Mouse (Mus musculus) monocyte, adult 59 days (primary cell): ENCODE results near the gene Taar5. TPM values are rescaled to one million over a fixed set of nuclear protein-coding genes. Genes with fewer than 3 reads are reported as not detected.

Experiments used
- total RNA-seq, 2 experiments: library from RNA; stranded (reverse); gene quantifications; one replicate each; pipeline ENCODE4 v1.2.4; 2023

Gene Taar5
- total RNA-seq, result not detected

GRCm38 (mm10) chr10:23970656-23971165 is at the start of gene Taar5:
Gene Taar5, plus strand, starts transcription at chr10:23970706.

GRCm38 (mm10) chr10:23938312-23938711 is 32.2 kb upstream of the Taar5 start, which contains the start of gene Taar2:
Gene Taar2, plus strand, starts transcription at chr10:23938572.

DNA sequence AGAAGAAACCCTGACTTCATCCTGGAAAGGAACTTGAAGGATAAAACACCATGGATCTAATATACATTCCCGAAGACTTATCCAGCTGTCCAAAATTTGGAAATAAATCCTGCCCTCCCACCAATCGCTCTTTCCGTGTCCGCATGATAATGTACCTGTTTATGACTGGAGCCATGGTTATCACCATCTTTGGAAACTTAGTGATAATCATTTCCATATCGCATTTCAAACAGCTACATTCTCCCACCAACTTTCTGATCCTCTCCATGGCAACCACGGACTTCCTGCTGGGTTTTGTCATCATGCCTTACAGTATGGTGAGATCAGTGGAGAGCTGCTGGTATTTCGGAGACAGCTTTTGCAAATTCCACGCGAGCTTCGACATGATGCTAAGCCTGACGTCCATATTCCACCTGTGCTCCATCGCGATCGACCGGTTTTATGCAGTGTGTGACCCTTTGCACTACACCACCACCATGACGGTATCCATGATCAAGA is 20.9 kb upstream of the Taar5 start, which contains the start of gene Taar3:
Gene Taar3 (plus strand): TSS at position 51 of the 498 bp plus-strand sequence.

DNA sequence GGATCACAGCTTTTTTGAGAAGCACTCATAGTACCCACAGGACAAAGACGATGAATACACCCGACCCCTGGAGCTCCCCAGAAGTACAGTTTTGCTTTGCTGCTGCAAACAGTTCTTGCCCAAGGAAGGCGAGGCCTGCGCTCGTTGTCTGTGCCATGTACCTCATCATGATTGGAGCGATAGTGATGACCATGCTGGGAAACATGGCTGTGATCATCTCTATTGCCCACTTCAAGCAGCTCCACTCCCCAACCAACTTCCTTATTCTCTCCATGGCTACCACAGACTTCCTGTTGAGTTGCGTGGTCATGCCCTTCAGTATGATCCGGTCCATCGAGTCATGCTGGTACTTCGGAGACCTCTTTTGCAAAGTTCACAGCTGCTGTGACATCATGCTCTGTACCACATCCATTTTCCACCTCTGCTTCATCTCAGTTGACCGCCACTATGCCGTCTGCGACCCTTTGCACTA is 10.0 kb upstream of the Taar5 start, which contains the start of gene Taar4:
Gene Taar4 (plus strand): TSS at position 51 of the 472 bp plus-strand sequence.

DNA sequence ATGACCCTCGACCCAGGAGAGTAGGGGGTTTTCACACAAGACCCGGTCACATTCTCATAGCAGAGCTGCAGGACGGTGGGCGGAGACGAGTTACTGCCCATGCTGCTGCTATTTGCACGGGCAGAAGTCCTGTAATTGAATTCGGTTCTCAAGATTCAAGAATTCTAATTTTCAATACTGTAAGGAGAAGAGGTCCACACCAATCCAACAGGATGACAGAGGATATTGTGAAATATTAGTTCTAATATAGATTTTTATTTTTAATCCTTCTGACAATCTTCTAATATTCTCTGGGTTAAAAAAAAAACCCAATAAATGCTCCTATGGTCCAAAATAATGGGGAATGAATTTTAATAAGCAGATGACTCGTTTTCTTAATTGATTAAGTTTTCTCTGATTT is 15.0 kb downstream of the Taar5 start, which contains the start of gene Taar6:
Gene Taar6 (minus strand): TSS at position 101 of the 400 bp plus-strand sequence.

GRCm38 (mm10) chr10:23993381-23993780 is 22.9 kb downstream of the Taar5 start, which contains the start of gene Taar7a:
Gene Taar7a, minus strand, starts transcription at chr10:23993481.

GRCm38 (mm10) chr10:23999639-24000038 is 29.1 kb downstream of the Taar5 start, which contains the start of gene Taar7b:
Gene Taar7b, plus strand, starts transcription at chr10:23999939.

Other genes starting within 250 kb of the Taar5 start
- gene Rps12, start 183.4 kb upstream of the Taar5 start, total RNA-seq, result 100 to 1,000 TPM; 410 to 708 TPM
- under 1 TPM in 1 of 2 experiments, not detected in 1; 0.16 TPM for gene Slc18b1, start 173.7 kb upstream of the Taar5 start, total RNA-seq
- gene Vnn3, start 119.2 kb upstream of the Taar5 start, total RNA-seq, result 10 to 100 TPM; 14.6 to 17.2 TPM
- not detected for gene Vnn1, start 76.0 kb upstream of the Taar5 start, total RNA-seq
- gene Taar1, start 50.4 kb upstream of the Taar5 start, total RNA-seq, result not detected
- not detected for gene Taar2, start 32.1 kb upstream of the Taar5 start, total RNA-seq
- not detected for gene Taar3, start 21.1 kb upstream of the Taar5 start, total RNA-seq
- not detected for gene Taar4, start 10.2 kb upstream of the Taar5 start, total RNA-seq
- gene Taar6, start 14.9 kb downstream of the Taar5 start, total RNA-seq, result not detected
- gene Taar7a, start 22.8 kb downstream of the Taar5 start, total RNA-seq, result not detected
- not detected for gene Taar7b, start 29.2 kb downstream of the Taar5 start, total RNA-seq
- gene Taar7d, start 56.5 kb downstream of the Taar5 start, total RNA-seq, result not detected
- gene Taar7e, start 66.9 kb downstream of the Taar5 start, total RNA-seq, result not detected
- gene Taar7f, start 78.8 kb downstream of the Taar5 start, total RNA-seq, result not detected
- not detected for gene Taar8a, start 105.8 kb downstream of the Taar5 start, total RNA-seq
- gene Taar8b, start 121.6 kb downstream of the Taar5 start, total RNA-seq, result not detected
- gene Taar8c, start 131.2 kb downstream of the Taar5 start, total RNA-seq, result not detected
- gene Taar9, start 138.8 kb downstream of the Taar5 start, total RNA-seq, result not detected
- 100 to 1,000 TPM; 160 to 195 TPM for gene Stx7, start 178.6 kb downstream of the Taar5 start, total RNA-seq